Mouse (Mus musculus): Measurements from ENCODE around the gene Galnt9.

- no peak for TF ChIP-seq CTCF (IDR thresholded peaks at IDR 0.05; ENCODE audit: extremely low read depth, insufficient read depth, insufficient read length, insufficient replicate concordance)
- no peak for TF ChIP-seq POLR2A (IDR thresholded peaks at IDR 0.05; ENCODE audit: low read depth, low read length)
Measured at GRCm38 (mm10) chr5:110607767-110608166, 63.6 kb downstream of the Galnt9 start.

All from spleen, adult 2 months (tissue).